Mouse (Mus musculus) frontal cortex, postnatal 25 days (tissue): ENCODE results near the gene Mdm1.
"Not testable (repeated sequence)": the region's sequence is repeated elsewhere in the genome, so short reads cannot be mapped to it uniquely, and the experiment has no call there.

Experiments used
- DNase-seq, 2 experiments: peaks; one replicate each; pipeline ENCODE4 v3.0.0; 2022; ENCODE audit warnings: low spot score in 2 of 2

Mdm1 gene

DNA sequence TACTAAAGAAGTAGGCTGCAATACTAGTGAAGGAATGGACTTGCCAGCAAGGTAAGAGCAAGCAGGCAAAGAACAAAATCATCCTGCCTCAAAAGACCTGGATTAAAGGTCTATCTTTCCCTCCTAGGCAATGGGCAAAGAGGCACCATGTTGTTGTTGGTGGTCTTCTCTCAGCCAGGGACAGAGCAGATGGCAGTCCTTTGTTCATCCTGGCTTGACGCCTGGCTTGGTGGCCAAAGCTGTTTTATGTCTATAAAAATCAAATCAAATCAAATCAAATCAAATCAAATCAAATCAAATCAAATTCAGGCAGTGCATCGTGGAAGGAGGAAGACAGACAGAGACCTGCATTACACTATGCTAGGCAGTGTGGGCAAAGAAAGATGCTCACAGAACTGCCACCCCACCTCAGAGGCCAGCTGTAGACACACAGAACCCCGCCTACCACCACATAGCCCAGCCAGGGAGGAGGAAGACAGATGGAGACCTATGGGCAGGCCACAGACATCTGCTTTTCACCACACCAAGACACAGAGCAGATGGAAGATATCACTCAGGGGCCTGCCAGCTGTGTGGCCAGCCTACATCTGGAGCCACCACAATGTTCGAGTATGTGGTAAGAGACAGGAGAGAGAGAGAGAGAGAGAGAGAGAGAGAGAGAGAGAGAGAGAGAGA lies 74.2 kb downstream of the Mdm1 start:
- not testable (repeated sequence) for DNase-seq
